Mouse (Mus musculus) right cerebral cortex, postnatal 10 days (tissue): ENCODE measurements around the gene Slc35b1.

Experiments used
- DNase-seq, 2 experiments: peaks; one replicate each; pipeline ENCODE4 v3.0.0; 2021; ENCODE audit warnings: low spot score in 2 of 2

Slc35b1 gene

GRCm38 (mm10) chr11:95431344-95431743, 46.9 kb downstream of the Slc35b1 start:
- no peak for DNase-seq

- no peak for DNase-seq
Observed at GRCm38 (mm10) chr11:95432194-95432593, 47.7 kb downstream of the Slc35b1 start.
